Mouse (Mus musculus): ENCODE data around the gene Dgkq.

DNA sequence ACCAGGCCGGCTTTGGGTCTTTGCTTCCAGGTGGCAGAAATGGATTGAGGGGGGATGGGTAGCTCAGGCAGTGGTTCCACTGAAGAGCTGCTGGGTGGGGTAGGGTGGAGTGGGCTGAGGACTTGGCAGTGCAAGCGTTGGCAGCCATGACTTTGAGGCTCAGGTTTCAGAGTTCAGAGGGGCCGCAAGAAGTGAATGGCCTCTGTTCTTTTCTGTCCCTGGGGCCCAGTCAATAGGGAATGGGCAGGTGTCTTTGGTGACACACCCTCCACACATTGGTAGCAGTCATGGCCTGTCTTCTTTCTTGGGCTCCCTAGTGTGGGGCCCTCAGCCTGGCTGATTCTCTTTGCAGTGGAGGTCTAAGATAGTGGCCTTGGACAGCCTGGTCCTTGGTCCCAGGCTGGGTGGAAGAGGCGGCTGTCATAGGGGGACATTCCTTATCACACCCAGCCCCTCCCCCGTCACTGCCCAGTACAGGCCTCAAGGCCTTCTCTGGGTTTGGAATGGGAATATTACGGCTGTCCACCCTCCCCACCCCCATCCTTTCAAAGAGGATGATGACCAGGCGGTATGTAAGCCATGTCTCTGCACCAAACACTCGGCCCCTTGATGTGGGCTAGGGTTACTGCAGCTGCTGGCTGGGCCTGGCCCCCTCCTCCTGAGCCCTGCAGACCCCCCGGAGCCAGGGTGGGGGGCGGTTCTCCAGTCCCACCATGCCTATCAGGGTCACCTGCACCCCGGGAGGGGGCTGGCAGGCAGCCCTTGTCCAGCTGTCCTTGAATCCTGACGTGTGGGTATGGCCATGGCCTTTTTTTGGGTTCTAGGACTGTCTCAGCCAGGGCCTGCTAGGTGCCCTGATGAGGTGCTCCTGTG is 34.5 kb upstream of the Dgkq start:
- TF ChIP-seq CTCF (IDR thresholded peaks at IDR 0.05; ENCODE audit: borderline replicate concordance, control insufficient read depth, extremely low read depth, insufficient read depth, low read length, poor library complexity) (no peak), POLR2A (IDR thresholded peaks at IDR 0.05; ENCODE audit: control insufficient read depth, extremely low read depth, insufficient read depth, low read length, poor library complexity) (no peak)

Measured in thymus, adult 2 months (tissue).